Mouse (Mus musculus): ENCODE data around the gene Sdhb. TPM values are rescaled to one million over a fixed set of nuclear protein-coding genes. Genes with fewer than 3 reads are reported as not detected.

Gene Sdhb
- polyA plus RNA-seq, 1 experiment from 2014 or later = 488 TPM

DNA sequence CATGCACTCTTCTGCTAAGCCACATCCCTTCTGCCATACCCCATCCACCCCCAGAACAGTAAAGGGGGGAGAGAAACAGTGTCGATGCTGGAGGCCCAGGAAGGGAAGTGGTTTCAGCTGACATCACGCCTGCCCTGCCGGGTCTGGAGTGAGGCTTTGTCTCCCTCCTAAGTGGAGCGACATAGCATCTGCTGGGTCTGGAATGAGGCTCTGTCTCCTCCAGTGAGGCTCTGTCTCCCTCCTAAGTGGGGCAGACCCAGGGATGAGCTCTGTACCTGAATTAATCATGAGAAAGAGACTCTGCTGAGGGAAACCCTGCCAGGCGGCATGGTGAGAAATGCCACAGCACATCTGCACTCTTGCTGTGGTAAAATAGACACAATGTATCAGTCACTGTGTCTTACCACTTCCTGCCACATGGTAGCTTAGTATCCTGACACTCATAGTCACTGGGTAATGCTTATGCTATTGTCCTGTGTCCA, 16.0 kb upstream of the Sdhb start:
- H3K4me2 ChIP-seq (ENCODE audit: low read length) = no peak overlapping the region
- ATAC-seq (replicated peaks; ENCODE audit: low FRiP score, low TSS enrichment, low read depth) (no peak), DNase-seq (ENCODE audit: low spot score) (no peak)
- no peaks in the 10 kb centered on the region for H3K36me3 ChIP-seq (ENCODE audit: control insufficient read depth, insufficient read depth, low read length)
- H3K9ac ChIP-seq (ENCODE audit: low read length) = no peak overlapping the region
- H3K27me3 ChIP-seq (replicated peaks; ENCODE audit: control insufficient read depth, insufficient read depth, low read length) = no peaks in the 10 kb centered on the region
- H3K27ac ChIP-seq (ENCODE audit: low read depth) = no peak overlapping the region
- no peaks in the 10 kb centered on the region for H3K9me3 ChIP-seq (ENCODE audit: control insufficient read depth, low read length)
- WGBS = 64% methylated on average over 5 of the region's 5 CpGs
- no peaks in the 10 kb centered on the region for H3K4me1 ChIP-seq (replicated peaks; ENCODE audit: control insufficient read depth, insufficient read depth, low read length)
- no peak overlapping the region for H3K4me3 ChIP-seq (ENCODE audit: low read depth, low read length)

DNA sequence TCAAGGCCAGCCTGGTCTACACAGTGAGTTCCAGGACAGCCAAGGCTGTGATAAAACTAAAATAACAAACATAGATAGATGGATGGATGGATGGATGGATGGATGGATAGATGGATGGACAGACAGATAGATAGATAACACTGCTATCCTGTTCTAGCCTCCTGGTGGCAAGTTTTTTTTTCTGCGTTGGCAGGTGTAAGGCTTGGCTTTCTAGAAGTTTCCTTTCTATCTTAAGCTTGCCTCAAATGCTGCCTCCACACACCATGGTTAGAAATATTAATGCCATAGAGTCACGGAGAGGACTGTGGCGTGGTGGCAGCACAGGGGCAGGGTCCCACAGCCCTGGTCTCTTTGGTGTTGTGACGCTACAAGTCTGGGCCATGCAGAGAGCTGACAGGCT, 15.4 kb upstream of the Sdhb start:
- Histone ChIP-seq H3K4me2 (ENCODE audit: low read length) (no peak overlapping the region), H3K4me3 (ENCODE audit: low read depth, low read length) (no peak overlapping the region), H3K36me3 (ENCODE audit: control insufficient read depth, insufficient read depth, low read length) (no peaks in the 10 kb centered on the region), H3K4me1 (replicated peaks; ENCODE audit: control insufficient read depth, insufficient read depth, low read length) (no peaks in the 10 kb centered on the region), H3K9me3 (ENCODE audit: control insufficient read depth, low read length) (no peaks in the 10 kb centered on the region), H3K9ac (ENCODE audit: low read length) (no peak overlapping the region), H3K27me3 (replicated peaks; ENCODE audit: control insufficient read depth, insufficient read depth, low read length) (no peaks in the 10 kb centered on the region), H3K27ac (ENCODE audit: low read depth) (no peak overlapping the region)
- 91% methylated on average over 4 of the region's 4 CpGs for whole genome bisulfite sequencing
- DNase-seq (ENCODE audit: low spot score) (no peak), ATAC-seq (replicated peaks; ENCODE audit: low FRiP score, low TSS enrichment, low read depth) (no peak)

DNA sequence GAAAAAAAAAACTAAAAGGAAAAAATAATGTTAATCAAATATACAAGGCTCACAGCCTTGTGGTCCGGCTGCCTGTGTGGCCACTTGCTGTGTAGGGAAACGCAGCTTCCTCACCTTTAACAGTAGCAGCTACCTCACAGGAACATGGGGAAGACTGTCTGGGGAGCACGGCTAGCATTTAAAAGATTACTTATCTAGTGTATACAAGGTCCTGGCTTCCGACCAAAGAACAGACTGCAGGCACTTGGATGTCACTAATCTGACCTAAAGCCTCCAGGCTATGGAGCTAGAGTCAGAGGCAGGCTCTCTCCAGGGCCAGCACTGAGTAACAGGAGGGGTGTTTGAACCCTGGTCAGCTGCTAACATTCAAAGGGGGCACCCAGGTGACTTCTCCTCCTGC, 15.0 kb upstream of the Sdhb start:
- Histone ChIP-seq H3K36me3 (ENCODE audit: control insufficient read depth, insufficient read depth, low read length) (no peaks in the 10 kb centered on the region), H3K4me2 (ENCODE audit: low read length) (no peak overlapping the region), H3K27ac (ENCODE audit: low read depth) (no peak overlapping the region), H3K4me3 (ENCODE audit: low read depth, low read length) (no peak overlapping the region), H3K9me3 (ENCODE audit: control insufficient read depth, low read length) (no peaks in the 10 kb centered on the region), H3K9ac (ENCODE audit: low read length) (no peak overlapping the region), H3K27me3 (replicated peaks; ENCODE audit: control insufficient read depth, insufficient read depth, low read length) (no peaks in the 10 kb centered on the region), H3K4me1 (replicated peaks; ENCODE audit: control insufficient read depth, insufficient read depth, low read length) (no peaks in the 10 kb centered on the region)
- DNase-seq (ENCODE audit: low spot score) (no peak), ATAC-seq (replicated peaks; ENCODE audit: low FRiP score, low TSS enrichment, low read depth) (no peak)
- WGBS = 50% methylated on average over 4 of the region's 4 CpGs

DNA sequence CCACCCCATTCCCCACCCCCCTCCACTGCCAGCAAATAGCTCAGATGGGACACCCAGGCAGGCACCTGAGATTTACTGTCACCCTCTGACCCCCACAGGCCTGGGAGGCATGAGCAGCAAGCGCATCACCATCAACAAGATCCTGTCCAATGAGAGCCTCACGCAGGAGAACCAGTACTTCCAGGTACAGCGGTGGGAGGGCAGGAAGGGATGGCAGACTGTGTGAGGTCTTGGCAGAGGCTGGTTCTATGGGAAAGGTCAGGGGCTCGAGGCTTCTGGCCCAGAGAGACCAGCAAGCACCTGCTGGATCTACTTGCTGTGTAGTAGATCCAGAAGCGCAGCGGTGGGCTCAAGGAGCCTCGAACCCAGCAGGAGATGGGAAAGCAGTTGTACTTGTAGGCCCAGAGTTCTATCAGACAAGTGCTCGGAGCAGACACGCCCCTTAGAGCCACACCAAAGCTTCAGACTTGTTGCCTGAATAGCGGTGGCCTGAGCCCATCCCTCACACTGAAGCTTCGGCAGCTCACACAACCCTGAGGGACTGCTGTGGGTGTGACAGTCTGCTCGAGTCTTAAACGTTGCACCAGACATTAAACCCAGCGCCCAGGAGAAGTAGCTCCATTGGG, 14.3 kb upstream of the Sdhb start:
- H3K36me3 ChIP-seq (ENCODE audit: control insufficient read depth, insufficient read depth, low read length) = no peaks in the 10 kb centered on the region
- 67% methylated on average over 14 of the region's 14 CpGs for WGBS
- no peak overlapping the region for H3K4me3 ChIP-seq (ENCODE audit: low read depth, low read length)
- ATAC-seq (replicated peaks; ENCODE audit: low FRiP score, low TSS enrichment, low read depth) (no peak), DNase-seq (ENCODE audit: low spot score) (no peak)
- no peak overlapping the region for H3K4me2 ChIP-seq (ENCODE audit: low read length)
- H3K4me1 ChIP-seq (replicated peaks; ENCODE audit: control insufficient read depth, insufficient read depth, low read length) = no peaks in the 10 kb centered on the region
- H3K27ac ChIP-seq (ENCODE audit: low read depth) = no peak overlapping the region
- H3K9ac ChIP-seq (ENCODE audit: low read length) = no peak overlapping the region
- H3K27me3 ChIP-seq (replicated peaks; ENCODE audit: control insufficient read depth, insufficient read depth, low read length) = no peaks in the 10 kb centered on the region
- H3K9me3 ChIP-seq (ENCODE audit: control insufficient read depth, low read length) = no peaks in the 10 kb centered on the region

DNA sequence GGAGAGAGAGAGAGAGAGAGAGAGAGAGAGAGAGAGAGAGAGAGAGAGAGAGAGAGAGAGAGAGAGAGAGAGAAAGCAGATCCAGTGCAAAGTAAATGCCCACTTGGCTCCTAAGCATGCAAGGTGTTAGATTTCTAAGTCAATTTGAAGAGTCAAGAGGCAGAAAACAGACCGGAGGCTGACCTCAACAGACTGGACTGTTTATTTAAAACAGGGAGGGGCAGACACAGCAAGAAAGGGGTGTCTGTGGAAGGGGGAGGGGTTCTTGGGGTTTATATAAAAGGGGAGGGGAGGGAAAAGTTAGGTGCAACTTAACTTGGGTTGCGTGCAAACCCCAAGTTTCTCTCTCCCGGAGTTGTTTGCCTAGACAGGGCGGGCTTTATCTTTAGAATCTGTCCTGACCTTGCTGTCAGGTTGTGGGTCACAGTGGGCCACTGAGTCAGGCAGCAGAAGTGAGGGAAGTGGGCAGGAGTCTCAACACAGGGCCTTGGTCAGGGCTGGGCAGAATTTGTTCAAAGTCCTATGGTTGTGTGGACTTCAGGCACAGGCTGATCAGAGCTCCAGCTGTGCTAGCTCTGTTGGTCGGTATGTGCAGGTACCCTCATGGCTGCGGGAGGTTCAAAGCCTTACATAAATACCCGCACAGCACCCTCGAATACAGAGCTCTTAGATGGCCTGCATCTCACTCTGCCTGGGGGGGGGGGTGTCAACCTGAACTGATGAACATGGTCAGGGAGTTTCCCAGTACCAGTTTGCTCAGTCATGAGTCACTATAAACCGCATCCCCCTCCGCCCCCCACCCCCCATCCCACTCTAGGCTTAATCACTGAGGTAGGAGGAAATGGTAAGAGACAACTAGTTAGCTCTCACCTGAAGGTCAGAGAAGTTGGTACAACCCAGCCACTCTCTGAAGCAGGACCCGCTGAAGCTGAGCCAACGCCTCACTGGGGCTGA, 13.2 kb upstream of the Sdhb start:
- DNase-seq (ENCODE audit: low spot score) (no peak), ATAC-seq (replicated peaks; ENCODE audit: low FRiP score, low TSS enrichment, low read depth) (no peak)
- no peak overlapping the region for H3K4me3 ChIP-seq (ENCODE audit: low read depth, low read length)
- no peak overlapping the region for H3K4me2 ChIP-seq (ENCODE audit: low read length)
- no peak overlapping the region for H3K9ac ChIP-seq (ENCODE audit: low read length)
- WGBS = 77% methylated on average over 12 of the region's 12 CpGs
- no peaks in the 10 kb centered on the region for H3K36me3 ChIP-seq (ENCODE audit: control insufficient read depth, insufficient read depth, low read length)
- no peaks in the 10 kb centered on the region for H3K9me3 ChIP-seq (ENCODE audit: control insufficient read depth, low read length)
- no peaks in the 10 kb centered on the region for H3K4me1 ChIP-seq (replicated peaks; ENCODE audit: control insufficient read depth, insufficient read depth, low read length)
- no peak overlapping the region for H3K27ac ChIP-seq (ENCODE audit: low read depth)
- H3K27me3 ChIP-seq (replicated peaks; ENCODE audit: control insufficient read depth, insufficient read depth, low read length) = no peaks in the 10 kb centered on the region

DNA sequence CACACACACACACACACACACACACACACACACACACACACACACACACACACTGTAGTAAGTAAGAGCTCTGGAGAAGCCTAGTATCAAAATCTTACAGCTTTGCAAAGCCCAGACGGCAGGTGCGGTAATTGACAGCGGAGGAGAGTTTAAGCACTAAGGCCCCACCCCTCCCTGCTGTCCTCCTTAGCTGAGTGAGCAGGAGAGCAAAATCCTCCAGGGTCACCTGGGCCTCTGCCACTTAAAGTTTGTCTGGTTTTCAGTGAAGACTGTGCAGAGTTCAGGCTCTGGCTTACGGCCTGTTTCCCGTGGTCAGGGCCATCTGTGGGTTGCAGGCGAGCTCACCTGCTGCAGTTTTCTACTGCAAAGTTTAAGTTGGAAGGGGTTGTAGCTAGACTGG, 12.5 kb upstream of the Sdhb start:
- Histone ChIP-seq H3K4me1 (replicated peaks; ENCODE audit: control insufficient read depth, insufficient read depth, low read length) (no peaks in the 10 kb centered on the region), H3K9me3 (ENCODE audit: control insufficient read depth, low read length) (no peaks in the 10 kb centered on the region), H3K36me3 (ENCODE audit: control insufficient read depth, insufficient read depth, low read length) (no peaks in the 10 kb centered on the region), H3K27ac (ENCODE audit: low read depth) (no peak overlapping the region), H3K4me2 (ENCODE audit: low read length) (no peak overlapping the region), H3K4me3 (ENCODE audit: low read depth, low read length) (no peak overlapping the region), H3K27me3 (replicated peaks; ENCODE audit: control insufficient read depth, insufficient read depth, low read length) (no peaks in the 10 kb centered on the region), H3K9ac (ENCODE audit: low read length) (no peak overlapping the region)
- 78% methylated on average over 6 of the region's 6 CpGs for WGBS
- DNase-seq (ENCODE audit: low spot score) (no peak), ATAC-seq (replicated peaks; ENCODE audit: low FRiP score, low TSS enrichment, low read depth) (no peak)

DNA sequence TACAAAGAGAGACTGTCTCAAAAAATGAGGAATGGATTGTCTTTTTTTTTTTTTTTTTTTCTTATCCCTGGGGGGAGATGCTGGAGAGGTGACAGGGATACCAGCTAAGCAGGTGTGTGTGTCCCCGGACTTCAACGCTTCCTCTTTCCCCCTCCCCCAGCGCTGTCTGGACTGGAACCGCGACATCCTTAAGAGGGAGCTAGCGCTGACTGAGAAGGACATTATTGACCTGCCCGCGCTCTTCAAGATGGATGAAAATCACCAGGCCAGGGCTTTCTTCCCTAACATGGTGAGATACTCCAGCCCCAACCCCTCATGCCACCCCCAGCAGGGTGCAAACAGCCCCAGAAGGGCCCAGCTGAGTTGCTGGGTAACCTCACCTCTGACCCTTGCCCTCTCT, 12.0 kb upstream of the Sdhb start:
- no peak for ATAC-seq (replicated peaks; ENCODE audit: low FRiP score, low TSS enrichment, low read depth)
- 81% methylated on average over 8 of the region's 8 CpGs for whole genome bisulfite sequencing

DNA sequence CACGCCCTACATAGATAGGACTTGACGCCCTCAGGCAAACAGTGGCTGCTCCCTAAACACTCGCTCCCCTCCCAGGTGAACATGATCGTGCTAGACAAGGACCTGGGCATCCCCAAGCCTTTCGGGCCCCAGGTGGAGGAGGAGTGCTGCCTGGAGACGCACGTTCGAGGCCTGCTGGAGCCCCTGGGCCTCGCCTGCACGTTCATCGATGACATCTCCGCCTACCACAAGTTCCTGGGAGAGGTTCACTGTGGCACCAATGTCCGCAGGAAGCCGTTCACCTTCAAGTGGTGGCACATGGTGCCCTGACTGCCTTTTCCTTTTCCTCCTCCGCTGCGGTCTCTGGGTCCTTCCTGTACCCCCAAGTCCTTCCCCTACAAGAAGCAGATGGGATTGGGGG, 11.4 kb upstream of the Sdhb start:
- no peak for ATAC-seq (replicated peaks; ENCODE audit: low FRiP score, low TSS enrichment, low read depth)
- Histone ChIP-seq H3K27ac (ENCODE audit: low read depth) (no peak overlapping the region), H3K4me1 (replicated peaks; ENCODE audit: control insufficient read depth, insufficient read depth, low read length) (no peaks in the 10 kb centered on the region), H3K4me2 (ENCODE audit: low read length) (no peak overlapping the region), H3K36me3 (ENCODE audit: control insufficient read depth, insufficient read depth, low read length) (no peaks in the 10 kb centered on the region), H3K4me3 (ENCODE audit: low read depth, low read length) (no peak overlapping the region), H3K27me3 (replicated peaks; ENCODE audit: control insufficient read depth, insufficient read depth, low read length) (no peaks in the 10 kb centered on the region), H3K9ac (ENCODE audit: low read length) (no peak overlapping the region), H3K9me3 (ENCODE audit: control insufficient read depth, low read length) (no peaks in the 10 kb centered on the region)
- no peak for DNase-seq (ENCODE audit: low spot score)
- 84% methylated on average over 16 of the region's 16 CpGs for WGBS

More for the DNA sequence above, 12.0 kb upstream of the Sdhb start:
- Histone ChIP-seq H3K9ac (ENCODE audit: low read length) (no peak overlapping the region), H3K4me3 (ENCODE audit: low read depth, low read length) (no peak overlapping the region), H3K27me3 (replicated peaks; ENCODE audit: control insufficient read depth, insufficient read depth, low read length) (no peaks in the 10 kb centered on the region), H3K4me2 (ENCODE audit: low read length) (no peak overlapping the region), H3K9me3 (ENCODE audit: control insufficient read depth, low read length) (no peaks in the 10 kb centered on the region), H3K27ac (ENCODE audit: low read depth) (no peak overlapping the region), H3K36me3 (ENCODE audit: control insufficient read depth, insufficient read depth, low read length) (no peaks in the 10 kb centered on the region), H3K4me1 (replicated peaks; ENCODE audit: control insufficient read depth, insufficient read depth, low read length) (no peaks in the 10 kb centered on the region)
- DNase-seq (ENCODE audit: low spot score) = no peak
